ENCODE assay signal across 8 mouse cellular contexts in genomic region chr8:57791309-57791721, GRCm38 (mm10).
A peak's percentile ranks its signal among the peaks of the same experiment; 100 is the strongest.
DNase-seq lines count a peak whose midpoint lies in the region; ATAC-seq lines count a peak whose summit lies in the region.

No protein-coding gene starts in this region.

- no peak overlapping the region for H3K27ac ChIP-seq in neural tube, embryonic 15.5 days (replicated peaks)

- peak; percentile 68 for ATAC-seq in neural tube, embryonic 15.5 days (ENCODE audit: low FRiP score)

- H3K4me1 ChIP-seq in neural tube, embryonic 15.5 days: no peaks in the 10 kb centered on the region

- H3K36me3 ChIP-seq in neural tube, embryonic 15.5 days: no peaks in the 10 kb centered on the region

- H3K4me2 ChIP-seq in neural tube, embryonic 15.5 days: no peak overlapping the region

- H3K27me3 ChIP-seq in neural tube, embryonic 15.5 days (replicated peaks): no peaks in the 10 kb centered on the region

- intact Hi-C loops in gastrocnemius, postnatal 14 days (cut with DNase I; ENCODE audit: low total_unique reads): loop anchor here (10.0 kb wide), 1 partner anchor 357 kb away; no protein-coding TSS in a partner anchor

- peak; percentile 25 for DNase-seq in gastrocnemius, adult 18-20 months (ENCODE audit: low spot score)
- no peak for DNase-seq in gastrocnemius, postnatal 10 days
- peak; percentile 57 for DNase-seq in thymus, postnatal 0 days (ENCODE audit: low spot score)
- no peak for DNase-seq in thymus, adult 18-20 months
- DNase-seq in embryo, embryonic 10.5 days (ENCODE audit: low spot score): peak; percentile 59
- peak; percentile 14 for DNase-seq in kidney, adult 18-20 months
- DNase-seq in gastrocnemius, postnatal 14 days: no peak

- H3K9me3 ChIP-seq in neural tube, embryonic 15.5 days (replicated peaks): no peaks in the 10 kb centered on the region

- no peak overlapping the region for H3K4me3 ChIP-seq in neural tube, embryonic 15.5 days (replicated peaks)

- WGBS in neural tube, embryonic 15.5 days: 28% methylated on average over 5 of the region's 5 CpGs

- H3K9ac ChIP-seq in neural tube, embryonic 15.5 days (replicated peaks): no peak overlapping the region

Comparison
In these comparisons a context has a peak if more than half of its experiments do, and no peak if none do; other contexts are left out.
1. DNase-seq: peak in gastrocnemius, adult 18-20 months (single experiment), thymus, postnatal 0 days (single experiment), embryo, embryonic 10.5 days (single experiment) and kidney, adult 18-20 months (single experiment); none in gastrocnemius, postnatal 10 days (single experiment), thymus, adult 18-20 months (0 of 2) and gastrocnemius, postnatal 14 days (single experiment).